Mouse (Mus musculus) neural tube, embryonic 12.5 days (tissue): ENCODE data around the gene Cdv3. TPM values are rescaled to one million over a fixed set of nuclear protein-coding genes. Genes with fewer than 3 reads are reported as not detected.

ENCODE experiments used
- ATAC-seq: fragments of 200-750 bp; cut with Nextera tagmentation; 2 replicates; pipeline ENCODE4 v1.8.0; 2017; ENCODE audit warnings: low read depth, mild to moderate bottlenecking, moderate TSS enrichment, moderate library complexity; ENCODE audit not compliant: low FRiP score
- H3K27ac ChIP-seq: fragments of 300-500 bp; sonication (generic); 2 replicates; pipeline ENCODE4 v1.5.1; 2016
- H3K27me3 ChIP-seq: fragments of 300-500 bp; sonication (generic); replicated peaks from 2 replicates; pipeline ENCODE4 v1.6.1; 2016; ENCODE audit warnings: mild to moderate bottlenecking
- H3K36me3 ChIP-seq: fragments of 300-500 bp; sonication (generic); 2 replicates; pipeline ENCODE4 v1.6.1; 2016; ENCODE audit warnings: mild to moderate bottlenecking
- H3K4me1 ChIP-seq: fragments of 300-500 bp; sonication (generic); 2 replicates; pipeline ENCODE4 v1.6.1; 2016
- H3K4me2 ChIP-seq: fragments of 300-500 bp; sonication (generic); replicated peaks from 2 replicates; pipeline ENCODE4 v1.6.1; 2016; ENCODE audit warnings: mild to moderate bottlenecking
- H3K4me3 ChIP-seq: fragments of 300-500 bp; sonication (generic); 2 replicates; pipeline ENCODE4 v1.5.1; 2016
- H3K9ac ChIP-seq: fragments of 300-500 bp; sonication (generic); 2 replicates; pipeline ENCODE4 v1.6.1; 2016; ENCODE audit warnings: mild to moderate bottlenecking
- H3K9me3 ChIP-seq: fragments of 300-500 bp; sonication (generic); 2 replicates; pipeline ENCODE4 v1.6.1; 2016; ENCODE audit warnings: mild to moderate bottlenecking
- WGBS: fragments of 180-500 bp; shearing (Covaris S2); methylation state at CpG from one replicate; pipeline ENCODE4 v1.1.7; 2016; 5-methylcytosine and 5-hydroxymethylcytosine counted together
- polyA plus RNA-seq: library from polyadenylated mRNA; unstranded; fragments of >200 nt; fragmentation: Nextera tagmentation; extraction: Ambion mirVana; gene quantifications from 2 replicates; pipeline ENCODE4 v1.2.1, GENCODE M21; 2016

The Cdv3 gene
- polyA plus RNA-seq, 1 experiment from 2014 or later, result 78.7 TPM

DNA sequence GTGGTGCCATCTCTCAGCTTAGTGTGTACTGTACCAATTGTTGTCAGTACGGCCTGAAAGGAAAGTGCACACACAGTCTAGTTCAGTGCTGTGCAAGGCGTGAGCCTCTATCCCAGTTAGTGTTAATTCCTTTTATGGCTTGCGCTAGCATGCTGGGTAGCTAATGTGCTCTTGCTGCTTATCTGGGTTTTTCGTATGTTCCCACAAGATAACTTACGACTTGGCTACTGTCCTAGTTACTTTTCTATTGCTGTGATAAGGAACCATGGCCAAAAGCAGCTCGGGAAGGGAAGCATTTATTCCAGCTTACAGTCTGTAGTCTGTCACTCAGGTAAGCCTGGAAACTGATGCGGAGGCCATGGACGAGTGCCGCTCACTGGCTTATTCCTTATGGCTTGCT, 39.2 kb downstream of the Cdv3 start:
- H3K4me2 ChIP-seq, result no peak overlapping the region
- H3K27ac ChIP-seq, result no peak overlapping the region
- H3K36me3 ChIP-seq, result peaks cover 64% of the 10 kb centered on the region
- 59% methylated on average over 9 of the region's 9 CpGs for WGBS
- H3K27me3 ChIP-seq, result no peaks in the 10 kb centered on the region
- H3K9me3 ChIP-seq, result no peaks in the 10 kb centered on the region
- no peak for ATAC-seq
- H3K4me1 ChIP-seq, result no peaks in the 10 kb centered on the region
- H3K4me3 ChIP-seq, result no peak overlapping the region
- H3K9ac ChIP-seq, result no peak overlapping the region

DNA sequence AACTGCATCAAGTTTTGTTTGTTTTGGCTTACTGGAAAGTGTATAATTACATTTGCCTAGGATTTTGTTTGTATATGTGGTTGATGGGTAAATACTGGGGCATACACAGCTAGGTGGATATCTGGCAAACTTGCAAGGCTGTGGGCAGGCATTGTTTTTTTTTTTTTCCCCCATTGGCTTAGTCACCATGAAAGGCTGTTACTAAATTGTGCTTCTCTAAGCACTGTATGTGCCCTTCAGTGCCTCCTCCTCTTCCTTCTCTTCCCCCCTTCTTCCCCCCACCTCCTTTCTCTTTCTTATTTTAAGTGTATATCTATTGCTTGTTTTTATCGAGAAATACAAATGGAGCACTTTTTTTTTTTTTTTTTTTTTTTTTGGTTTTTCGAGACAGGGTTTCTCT, 41.0 kb downstream of the Cdv3 start:
- H3K27me3 ChIP-seq, result no peaks in the 10 kb centered on the region
- H3K4me1 ChIP-seq, result no peaks in the 10 kb centered on the region
- H3K36me3 ChIP-seq, result peaks cover 77% of the 10 kb centered on the region
- H3K4me2 ChIP-seq, result no peak overlapping the region
- no peak overlapping the region for H3K27ac ChIP-seq
- 100% methylated on average over 1 of the region's 2 CpGs for WGBS
- ATAC-seq, result no peak
- no peaks in the 10 kb centered on the region for H3K9me3 ChIP-seq
- no peak overlapping the region for H3K4me3 ChIP-seq
- H3K9ac ChIP-seq, result no peak overlapping the region

DNA sequence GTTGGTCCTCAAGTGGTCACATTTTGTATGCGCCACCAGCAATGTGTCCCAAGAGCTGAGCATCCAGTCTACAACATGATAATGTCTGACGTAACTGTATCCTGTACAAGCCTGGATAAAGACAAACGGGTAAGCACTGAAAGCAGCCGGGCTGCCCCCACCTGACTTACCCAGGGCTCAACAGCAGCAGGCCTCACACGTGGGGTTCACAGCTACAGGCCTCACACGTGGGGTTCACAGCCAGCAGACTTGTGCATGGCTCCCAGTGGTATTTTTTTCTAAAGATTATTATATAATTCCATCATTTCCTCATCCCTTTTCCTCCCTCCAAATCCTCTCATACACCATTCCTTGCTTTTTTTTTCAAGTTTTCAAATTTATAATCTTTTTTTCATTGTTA, 55.8 kb downstream of the Cdv3 start:
- H3K27ac ChIP-seq, result no peak overlapping the region
- no peak for ATAC-seq
- peaks cover 50% of the 10 kb centered on the region for H3K36me3 ChIP-seq
- WGBS, result 93% methylated on average over 6 of the region's 6 CpGs
- no peak overlapping the region for H3K4me2 ChIP-seq
- peaks cover 17% of the 10 kb centered on the region for H3K4me1 ChIP-seq
- no peaks in the 10 kb centered on the region for H3K9me3 ChIP-seq
- H3K4me3 ChIP-seq, result no peak overlapping the region
- no peaks in the 10 kb centered on the region for H3K27me3 ChIP-seq
- H3K9ac ChIP-seq, result no peak overlapping the region

DNA sequence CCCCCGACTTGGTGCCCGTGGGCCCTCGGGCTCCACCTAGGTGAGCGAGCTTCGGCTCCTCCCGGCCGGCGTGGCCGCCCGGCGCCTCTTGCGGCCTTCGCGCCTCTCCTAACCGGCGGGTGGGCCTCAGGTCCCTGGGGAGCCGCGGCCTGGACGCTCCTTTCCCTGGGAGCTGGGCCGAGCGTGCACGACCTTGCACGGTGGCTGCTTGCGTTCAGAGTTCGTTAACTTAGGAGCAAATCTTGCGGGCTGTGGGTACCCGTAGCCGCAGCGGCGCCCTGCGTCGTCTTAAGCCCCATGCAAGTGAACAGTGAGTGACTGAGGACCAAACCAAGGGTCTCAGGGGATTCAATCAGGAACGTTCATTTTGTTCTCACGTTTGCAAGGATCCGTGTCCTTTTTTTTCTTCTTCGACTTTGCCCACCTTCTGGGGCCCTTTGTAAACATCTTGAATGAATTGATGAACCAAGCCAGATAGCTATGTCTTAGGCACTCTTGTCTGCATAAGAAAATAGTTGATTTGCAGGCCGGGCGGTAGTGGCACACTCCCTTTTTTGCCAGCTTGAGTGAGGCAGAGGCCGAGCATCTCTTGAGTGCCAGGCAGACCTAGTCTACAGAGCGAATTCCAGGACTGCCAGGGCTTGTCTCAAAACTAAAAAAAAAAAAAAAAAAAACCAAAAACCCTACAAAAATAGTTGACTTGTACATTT, 60.2 kb downstream of the Cdv3 start:
- Histone ChIP-seq H3K4me2 (peak overlapping the region; percentile 92), H3K27me3 (no peaks in the 10 kb centered on the region), H3K4me1 (peaks cover 17% of the 10 kb centered on the region), H3K4me3 (peak overlapping the region; percentile 96), H3K36me3 (peaks cover 17% of the 10 kb centered on the region), H3K27ac (peak overlapping the region; percentile 4; the same call in 1 of the 2 replicates), H3K9me3 (no peaks in the 10 kb centered on the region), H3K9ac (peak overlapping the region; percentile 87)
- WGBS, result under 1% methylated on average over 40 of the region's 40 CpGs
- ATAC-seq, result peak; percentile 71

DNA sequence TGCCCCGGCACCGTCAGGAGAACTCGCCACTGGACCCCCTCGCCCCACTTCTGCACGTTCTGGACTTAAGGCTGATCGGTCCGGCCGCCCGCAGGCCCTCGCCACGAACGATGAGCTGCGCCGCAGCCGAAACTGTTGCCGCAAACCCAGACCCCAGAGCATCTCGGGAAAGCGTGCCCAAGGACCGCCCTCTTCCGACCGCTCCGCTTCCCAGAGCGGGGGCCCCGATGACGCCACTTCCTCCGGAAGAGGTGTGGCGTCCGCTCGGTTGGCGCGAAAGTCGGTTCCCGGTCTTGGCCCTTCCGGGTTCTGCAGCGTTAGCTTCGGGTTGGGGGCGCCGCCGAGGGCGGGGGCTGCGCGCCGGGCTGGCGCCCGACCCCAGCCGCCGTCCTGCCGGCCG, 60.7 kb downstream of the Cdv3 start, which contains the start of the genes 1300017J02Rik and Topbp1:
Gene 1300017J02Rik (minus strand): TSS at position 156 of the 400 bp plus-strand sequence.
Gene Topbp1 (plus strand): TSS at position 289 of the 400 bp plus-strand sequence.
- peak within 1 kb of the TSS; percentile 87 for H3K9ac ChIP-seq
- H3K9me3 ChIP-seq, result no peaks in the 10 kb centered on the region
- peak within 1 kb of the TSS; percentile 96 for H3K4me3 ChIP-seq
- no peaks in the 10 kb centered on the region for H3K27me3 ChIP-seq
- peaks cover 17% of the 10 kb centered on the region for H3K4me1 ChIP-seq
- peak within 1 kb of the TSS; percentile 57; the same call in 1 of the 2 replicates for H3K27ac ChIP-seq
- H3K4me2 ChIP-seq, result peak within 1 kb of the TSS; percentile 92
- peak; percentile 96 for ATAC-seq
- peaks cover 17% of the 10 kb centered on the region for H3K36me3 ChIP-seq
- WGBS, result under 1% methylated on average over 49 of the region's 49 CpGs

Other genes starting within 250 kb of the Cdv3 start
- gene Srprb, start 163.7 kb downstream of the Cdv3 start, polyA plus RNA-seq, result 54.0 and 54.3 TPM in 2 replicates
- 4.6 and 7.3 TPM in 2 replicates for gene Gm20425, start 135.5 kb downstream of the Cdv3 start, polyA plus RNA-seq
- 25.5 and 26.3 TPM in 2 replicates for gene Trf, start 135.4 kb downstream of the Cdv3 start, polyA plus RNA-seq
- 1.9 and 2.2 TPM in 2 replicates for gene 1300017J02Rik, start 60.8 kb downstream of the Cdv3 start, polyA plus RNA-seq
- gene Topbp1, start 60.6 kb downstream of the Cdv3 start, polyA plus RNA-seq, result 47.9 and 49.1 TPM in 2 replicates
- gene Bfsp2, start 114.6 kb upstream of the Cdv3 start, polyA plus RNA-seq, result 0.62 and 0.83 TPM in 2 replicates